Mouse (Mus musculus): ENCODE data around the gene Tnf. TPM values are rescaled to one million over a fixed set of nuclear protein-coding genes. Genes with fewer than 3 reads are reported as not detected.

Gene Tnf
- total and polyA plus RNA-seq, 2 experiments from 2014 or later, result 0.09 TPM; not detected in 1

- Histone ChIP-seq H3K4me2 (ENCODE audit: low read depth, low read length, poor library complexity, severe bottlenecking) (no peak overlapping the region), H3K4me1 (ENCODE audit: insufficient read depth, low read length) (no peaks in the 10 kb centered on the region), H3K9ac (replicated peaks; ENCODE audit: low read length, poor library complexity, severe bottlenecking) (no peak overlapping the region), H3K36me3 (ENCODE audit: insufficient read depth, low read length) (peaks cover 93% of the 10 kb centered on the region), H3K27ac (ENCODE audit: low read depth, low read length) (no peak overlapping the region), H3K27me3 (ENCODE audit: insufficient read depth, low read length) (no peaks in the 10 kb centered on the region), H3K9me3 (ENCODE audit: low read length) (no peaks in the 10 kb centered on the region), H3K4me3 (ENCODE audit: low read depth, low read length) (no peak overlapping the region)
- WGBS, result 90% methylated on average over 4 of the region's 4 CpGs
- no peak for TF ChIP-seq CTCF (IDR thresholded peaks at IDR 0.05)
- ATAC-seq (ENCODE audit: low FRiP score) (no peak), DNase-seq (ENCODE audit: low spot score) (no peak)
Observed at GRCm38 (mm10) chr17:35153931-35154330, 47.9 kb downstream of the Tnf start.

- ATAC-seq (ENCODE audit: low FRiP score), result no peak
- TF ChIP-seq CTCF (IDR thresholded peaks at IDR 0.05), result no peak
- WGBS, result 87% methylated on average over 9 of the region's 9 CpGs
- no peaks in the 10 kb centered on the region for H3K9me3 ChIP-seq (ENCODE audit: low read length)
- H3K4me2 ChIP-seq (ENCODE audit: low read depth, low read length, poor library complexity, severe bottlenecking), result no peak overlapping the region
- no peak for DNase-seq (ENCODE audit: low spot score)
- no peaks in the 10 kb centered on the region for H3K27me3 ChIP-seq (ENCODE audit: insufficient read depth, low read length)
- H3K27ac ChIP-seq (ENCODE audit: low read depth, low read length), result no peak overlapping the region
- no peaks in the 10 kb centered on the region for H3K4me1 ChIP-seq (ENCODE audit: insufficient read depth, low read length)
- no peak overlapping the region for H3K9ac ChIP-seq (replicated peaks; ENCODE audit: low read length, poor library complexity, severe bottlenecking)
- no peak overlapping the region for H3K4me3 ChIP-seq (ENCODE audit: low read depth, low read length)
- H3K36me3 ChIP-seq (ENCODE audit: insufficient read depth, low read length), result peaks cover 85% of the 10 kb centered on the region
Observed at GRCm38 (mm10) chr17:35153077-35153476, 48.7 kb downstream of the Tnf start.

- no peaks in the 10 kb centered on the region for H3K4me1 ChIP-seq (ENCODE audit: insufficient read depth, low read length)
- peaks cover 80% of the 10 kb centered on the region for H3K36me3 ChIP-seq (ENCODE audit: insufficient read depth, low read length)
- DNase-seq (ENCODE audit: low spot score) (no peak), ATAC-seq (ENCODE audit: low FRiP score) (no peak)
- H3K9me3 ChIP-seq (ENCODE audit: low read length), result no peaks in the 10 kb centered on the region
- H3K4me3 ChIP-seq (ENCODE audit: low read depth, low read length), result no peak overlapping the region
- H3K9ac ChIP-seq (replicated peaks; ENCODE audit: low read length, poor library complexity, severe bottlenecking), result no peak overlapping the region
- H3K27ac ChIP-seq (ENCODE audit: low read depth, low read length), result no peak overlapping the region
- no peak for TF ChIP-seq CTCF (IDR thresholded peaks at IDR 0.05)
- 95% methylated on average over 4 of the region's 4 CpGs for WGBS
- no peaks in the 10 kb centered on the region for H3K27me3 ChIP-seq (ENCODE audit: insufficient read depth, low read length)
- H3K4me2 ChIP-seq (ENCODE audit: low read depth, low read length, poor library complexity, severe bottlenecking), result no peak overlapping the region
Observed at GRCm38 (mm10) chr17:35152121-35152520, 49.7 kb downstream of the Tnf start.

Small RNAs within 50 kb of the gene (microRNA-seq; reads per million reads assigned to microRNA genes)
- not detected for gene Mir6973a (ENCODE audit: borderline number of aligned reads)
- gene Mir6974 (ENCODE audit: borderline number of aligned reads), result not detected
- gene Mir6975 (ENCODE audit: borderline number of aligned reads), result 2.0 reads per million
- gene Mir8094 (ENCODE audit: borderline number of aligned reads), result not detected

Other genes with a start within 250 kb of the Tnf start
Only the 30 nearest of the 39 such genes appear.
- 0.38 TPM in 1 of 2 replicates, not detected in the other for gene Sapcd1, start 174.0 kb downstream of the Tnf start, total RNA-seq (2014; rRNA removed)
- 1.5 and 1.6 TPM in 2 replicates for gene Sapcd1, start 174.0 kb downstream of the Tnf start, polyA plus RNA-seq (2015; fragmentation: Nextera tagmentation; extraction: Ambion mirVana)
- gene Msh5, start 155.3 kb downstream of the Tnf start, total RNA-seq (2014; rRNA removed), result 1.7 and 3.8 TPM in 2 replicates
- 1.3 and 1.4 TPM in 2 replicates for gene Msh5, start 155.3 kb downstream of the Tnf start, polyA plus RNA-seq (2015; fragmentation: Nextera tagmentation; extraction: Ambion mirVana)
- 28.0 and 33.4 TPM in 2 replicates for gene Clic1, start 152.0 kb downstream of the Tnf start, total RNA-seq (2014; rRNA removed)
- gene Clic1, start 152.0 kb downstream of the Tnf start, polyA plus RNA-seq (2015; fragmentation: Nextera tagmentation; extraction: Ambion mirVana), result 40.0 and 41.9 TPM in 2 replicates
- 159 and 204 TPM in 2 replicates for gene Ddah2, start 143.0 kb downstream of the Tnf start, total RNA-seq (2014; rRNA removed)
- 210 and 213 TPM in 2 replicates for gene Ddah2, start 143.0 kb downstream of the Tnf start, polyA plus RNA-seq (2015; fragmentation: Nextera tagmentation; extraction: Ambion mirVana)
- gene Ly6g6c, start 136.6 kb downstream of the Tnf start, total RNA-seq (2014; rRNA removed), result 2.4 TPM in 1 of 2 replicates, not detected in the other
- not detected in 2 replicates for gene Ly6g6c, start 136.6 kb downstream of the Tnf start, polyA plus RNA-seq (2015; fragmentation: Nextera tagmentation; extraction: Ambion mirVana)
- gene Mpig6b, start 135.8 kb downstream of the Tnf start, total RNA-seq (2014; rRNA removed), result not detected in 2 replicates
- not detected in 2 replicates for gene Mpig6b, start 135.8 kb downstream of the Tnf start, polyA plus RNA-seq (2015; fragmentation: Nextera tagmentation; extraction: Ambion mirVana)
- gene Ly6g6e, start 125.1 kb downstream of the Tnf start, total RNA-seq (2014; rRNA removed), result not detected in 2 replicates
- gene Ly6g6e, start 125.1 kb downstream of the Tnf start, polyA plus RNA-seq (2015; fragmentation: Nextera tagmentation; extraction: Ambion mirVana), result 0.31 TPM in 1 of 2 replicates, not detected in the other
- 1.4 TPM in 1 of 2 replicates, not detected in the other for gene Ly6g6d, start 123.9 kb downstream of the Tnf start, total RNA-seq (2014; rRNA removed)
- 0.98 and 1.1 TPM in 2 replicates for gene Ly6g6d, start 123.9 kb downstream of the Tnf start, polyA plus RNA-seq (2015; fragmentation: Nextera tagmentation; extraction: Ambion mirVana)
- not detected in 2 replicates for gene Ly6g6f, start 116.4 kb downstream of the Tnf start, total RNA-seq (2014; rRNA removed)
- gene Ly6g6f, start 116.4 kb downstream of the Tnf start, polyA plus RNA-seq (2015; fragmentation: Nextera tagmentation; extraction: Ambion mirVana), result not detected in 2 replicates
- 98.9 and 151 TPM in 2 replicates for gene Abhd16a, start 112.7 kb downstream of the Tnf start, total RNA-seq (2014; rRNA removed)
- gene Abhd16a, start 112.7 kb downstream of the Tnf start, polyA plus RNA-seq (2015; fragmentation: Nextera tagmentation; extraction: Ambion mirVana), result 122 and 128 TPM in 2 replicates
- not detected in 2 replicates for gene Ly6g5c, start 93.7 kb downstream of the Tnf start, total RNA-seq (2014; rRNA removed)
- gene Ly6g5c, start 93.7 kb downstream of the Tnf start, polyA plus RNA-seq (2015; fragmentation: Nextera tagmentation; extraction: Ambion mirVana), result not detected in 2 replicates
- 0.99 and 3.7 TPM in 2 replicates for gene Ly6g5b, start 86.6 kb downstream of the Tnf start, total RNA-seq (2014; rRNA removed)
- gene Ly6g5b, start 86.6 kb downstream of the Tnf start, polyA plus RNA-seq (2015; fragmentation: Nextera tagmentation; extraction: Ambion mirVana), result 1.3 and 1.8 TPM in 2 replicates
- gene Gpank1, start 80.6 kb downstream of the Tnf start, total RNA-seq (2014; rRNA removed), result 11.7 and 17.0 TPM in 2 replicates
- 20.2 and 21.0 TPM in 2 replicates for gene Gpank1, start 80.6 kb downstream of the Tnf start, polyA plus RNA-seq (2015; fragmentation: Nextera tagmentation; extraction: Ambion mirVana)
- 245 and 287 TPM in 2 replicates for gene Csnk2b, start 80.0 kb downstream of the Tnf start, total RNA-seq (2014; rRNA removed)
- 325 and 332 TPM in 2 replicates for gene Csnk2b, start 80.0 kb downstream of the Tnf start, polyA plus RNA-seq (2015; fragmentation: Nextera tagmentation; extraction: Ambion mirVana)
- 10.7 and 28.0 TPM in 2 replicates for gene D17H6S53E, start 75.6 kb downstream of the Tnf start, total RNA-seq (2014; rRNA removed)
- gene D17H6S53E, start 75.6 kb downstream of the Tnf start, polyA plus RNA-seq (2015; fragmentation: Nextera tagmentation; extraction: Ambion mirVana), result 9.6 and 10.3 TPM in 2 replicates
- gene Apom, start 70.0 kb downstream of the Tnf start, total RNA-seq (2014; rRNA removed), result 0.44 TPM in 1 of 2 replicates, not detected in the other
- 0.22 TPM in 1 of 2 replicates, not detected in the other for gene Apom, start 70.0 kb downstream of the Tnf start, polyA plus RNA-seq (2015; fragmentation: Nextera tagmentation; extraction: Ambion mirVana)
- 330 and 339 TPM in 2 replicates for gene Bag6, start 66.8 kb downstream of the Tnf start, total RNA-seq (2014; rRNA removed)
- gene Bag6, start 66.8 kb downstream of the Tnf start, polyA plus RNA-seq (2015; fragmentation: Nextera tagmentation; extraction: Ambion mirVana), result 62.3 and 68.9 TPM in 2 replicates
- gene Prrc2a, start 37.1 kb downstream of the Tnf start, total RNA-seq (2014; rRNA removed), result 193 and 230 TPM in 2 replicates
- gene Prrc2a, start 37.1 kb downstream of the Tnf start, polyA plus RNA-seq (2015; fragmentation: Nextera tagmentation; extraction: Ambion mirVana), result 85.7 and 88.0 TPM in 2 replicates
- 1.8 and 4.1 TPM in 2 replicates for gene Aif1, start 25.9 kb downstream of the Tnf start, total RNA-seq (2014; rRNA removed)
- gene Aif1, start 25.9 kb downstream of the Tnf start, polyA plus RNA-seq (2015; fragmentation: Nextera tagmentation; extraction: Ambion mirVana), result 9.2 and 9.5 TPM in 2 replicates
- 5.9 and 26.7 TPM in 2 replicates for gene Lst1, start 13.6 kb downstream of the Tnf start, total RNA-seq (2014; rRNA removed)
- 7.8 and 12.0 TPM in 2 replicates for gene Lst1, start 13.6 kb downstream of the Tnf start, polyA plus RNA-seq (2015; fragmentation: Nextera tagmentation; extraction: Ambion mirVana)
- gene Ltb, start 7.6 kb downstream of the Tnf start, total RNA-seq (2014; rRNA removed), result 1.4 and 2.1 TPM in 2 replicates
- 1.0 and 1.6 TPM in 2 replicates for gene Ltb, start 7.6 kb downstream of the Tnf start, polyA plus RNA-seq (2015; fragmentation: Nextera tagmentation; extraction: Ambion mirVana)
- 0.49 and 1.2 TPM in 2 replicates for gene Lta, start 3.3 kb upstream of the Tnf start, total RNA-seq (2014; rRNA removed)
- 0.98 and 1.2 TPM in 2 replicates for gene Lta, start 3.3 kb upstream of the Tnf start, polyA plus RNA-seq (2015; fragmentation: Nextera tagmentation; extraction: Ambion mirVana)
- not detected in 2 replicates for gene Gm16181, start 18.8 kb upstream of the Tnf start, total RNA-seq (2014; rRNA removed)
- 0.33 TPM in 1 of 2 replicates, not detected in the other for gene Gm16181, start 18.8 kb upstream of the Tnf start, polyA plus RNA-seq (2015; fragmentation: Nextera tagmentation; extraction: Ambion mirVana)
- gene Atp6v1g2, start 31.7 kb upstream of the Tnf start, total RNA-seq (2014; rRNA removed), result 109 and 117 TPM in 2 replicates
- 210 and 232 TPM in 2 replicates for gene Atp6v1g2, start 31.7 kb upstream of the Tnf start, polyA plus RNA-seq (2015; fragmentation: Nextera tagmentation; extraction: Ambion mirVana)
- gene Nfkbil1, start 33.8 kb upstream of the Tnf start, total RNA-seq (2014; rRNA removed), result 17.0 and 18.5 TPM in 2 replicates
- gene Nfkbil1, start 33.8 kb upstream of the Tnf start, polyA plus RNA-seq (2015; fragmentation: Nextera tagmentation; extraction: Ambion mirVana), result 11.2 and 12.3 TPM in 2 replicates
- gene Ddx39b, start 39.7 kb upstream of the Tnf start, total RNA-seq (2014; rRNA removed), result 261 and 288 TPM in 2 replicates
- gene Ddx39b, start 39.7 kb upstream of the Tnf start, polyA plus RNA-seq (2015; fragmentation: Nextera tagmentation; extraction: Ambion mirVana), result 320 and 329 TPM in 2 replicates
- gene H2-D1, start 60.7 kb upstream of the Tnf start, total RNA-seq (2014; rRNA removed), result 75.4 and 78.0 TPM in 2 replicates
- 130 and 148 TPM in 2 replicates for gene H2-D1, start 60.7 kb upstream of the Tnf start, polyA plus RNA-seq (2015; fragmentation: Nextera tagmentation; extraction: Ambion mirVana)
- 0.38 and 0.60 TPM in 2 replicates for gene H2-Q1, start 118.4 kb upstream of the Tnf start, total RNA-seq (2014; rRNA removed)
- 1.4 and 1.5 TPM in 2 replicates for gene H2-Q1, start 118.4 kb upstream of the Tnf start, polyA plus RNA-seq (2015; fragmentation: Nextera tagmentation; extraction: Ambion mirVana)
- 20.9 and 21.7 TPM in 2 replicates for gene H2-Q2, start 140.2 kb upstream of the Tnf start, total RNA-seq (2014; rRNA removed)
- gene H2-Q2, start 140.2 kb upstream of the Tnf start, polyA plus RNA-seq (2015; fragmentation: Nextera tagmentation; extraction: Ambion mirVana), result 21.1 and 22.5 TPM in 2 replicates
- 1.4 and 4.0 TPM in 2 replicates for gene H2-Q4, start 177.6 kb upstream of the Tnf start, total RNA-seq (2014; rRNA removed)
- gene H2-Q4, start 177.6 kb upstream of the Tnf start, polyA plus RNA-seq (2015; fragmentation: Nextera tagmentation; extraction: Ambion mirVana), result 0.79 and 1.0 TPM in 2 replicates

Data from midbrain, postnatal 0 days (tissue).